Mouse (Mus musculus): ENCODE measurements at regions not wholly inside any gene's neighbourhood (a gene's known extent, or its start where the extent isn't known, plus 50 kb on each side); places are given as distances from the start of the nearest gene placed in this dataset.

GRCm38 (mm10) chr8:15628584-15628983, 582.7 kb upstream of the BB014433 start:
- TF ChIP-seq POLR2A (IDR thresholded peaks at IDR 0.05; ENCODE audit: control insufficient read depth, extremely low read depth, insufficient read depth, low read length, poor library complexity) (no peak), CTCF (IDR thresholded peaks at IDR 0.05; ENCODE audit: borderline replicate concordance, control insufficient read depth, extremely low read depth, insufficient read depth, low read length, poor library complexity) (no peak)

All from thymus, adult 2 months (tissue).